Comparison of ENCODE assay signal across 15 mouse cellular contexts in the genomic region with DNA sequence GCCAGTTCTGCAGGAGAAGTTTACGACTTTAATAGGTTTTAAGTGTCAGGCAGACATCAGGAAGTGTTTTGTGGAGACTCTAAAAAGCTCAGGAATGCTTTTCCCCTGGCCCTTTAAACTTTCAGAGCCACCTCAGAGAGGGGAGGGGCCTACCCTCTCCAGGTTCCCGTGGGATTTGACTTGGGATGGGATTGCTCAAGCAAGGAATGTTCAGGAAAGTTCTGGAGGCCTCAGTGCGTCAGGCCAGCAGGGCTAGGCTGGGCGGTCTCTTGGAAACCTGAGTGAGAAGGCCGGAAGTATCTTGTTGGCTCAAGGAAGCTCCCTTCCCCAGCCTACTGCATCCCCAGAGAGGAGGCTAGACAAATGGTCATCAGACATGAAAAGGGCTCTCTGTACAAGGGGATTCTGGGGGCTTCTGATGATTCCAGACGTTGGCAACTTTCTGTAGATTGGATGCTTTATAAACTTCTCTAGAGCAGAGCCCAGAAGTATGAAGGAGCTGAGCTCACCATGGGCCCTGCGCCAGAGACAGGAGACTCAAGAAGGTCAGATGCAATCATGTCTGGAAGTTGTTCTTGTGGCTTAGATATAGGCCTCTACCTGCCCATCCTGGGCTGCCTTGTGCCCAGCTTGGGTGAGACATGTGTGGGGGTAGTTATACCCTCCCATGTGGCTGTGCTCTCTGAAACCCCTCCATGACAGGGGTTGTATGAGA. TPM values are rescaled to one million over a fixed set of nuclear protein-coding genes. Genes with fewer than 3 reads are reported as not detected.
DNase-seq lines count a peak whose midpoint lies in the region; ATAC-seq lines count a peak whose summit lies in the region.
"Had no signal": no experiment of that assay in that cellular context is flagged by ENCODE, and none has a peak within 500 bp of the region (broad histone marks: within the 10 kb centered on the region; RNA-seq: fewer than 3 reads in every experiment).

No protein-coding gene starts in this region.

- ATAC-seq in limb, embryonic 11.5 days (ENCODE audit: insufficient number of reproducible peaks, low FRiP score, low TSS enrichment, low read depth) = no peak; the same call in 1 of the 2 replicates
- no peak for ATAC-seq in hindbrain, embryonic 12.5 days (ENCODE audit: low FRiP score)
- no peak for ATAC-seq in granulocyte monocyte progenitor cell, adult 5-6 weeks (replicated peaks; ENCODE audit: poor library complexity, severe bottlenecking)
- ATAC-seq: liver, postnatal 0 days; midbrain, embryonic 15.5 days had no signal

- H3K4me3 ChIP-seq in limb, embryonic 11.5 days (ENCODE audit: low read depth, low read length) = no peak overlapping the region
- no peak overlapping the region for H3K4me3 ChIP-seq in limb, embryonic 10.5 days
- H3K4me3 ChIP-seq in hindbrain, embryonic 12.5 days = no peak overlapping the region
- H3K4me3 ChIP-seq: forebrain, embryonic 10.5 days; hindbrain, embryonic 10.5 days; midbrain, embryonic 15.5 days had no signal

- H3K36me3 ChIP-seq in limb, embryonic 11.5 days (ENCODE audit: control insufficient read depth, insufficient read depth, low read length) = no peaks in the 10 kb centered on the region
- no peaks in the 10 kb centered on the region for H3K36me3 ChIP-seq in limb, embryonic 10.5 days
- H3K36me3 ChIP-seq in hindbrain, embryonic 12.5 days = no peaks in the 10 kb centered on the region
- H3K36me3 ChIP-seq: forebrain, embryonic 10.5 days; G1E; hindbrain, embryonic 10.5 days; midbrain, embryonic 15.5 days had no signal

- no peak overlapping the region for H3K27ac ChIP-seq in limb, embryonic 11.5 days (replicated peaks; ENCODE audit: low read depth, low read length)
- no peak overlapping the region for H3K27ac ChIP-seq in limb, embryonic 10.5 days
- H3K27ac ChIP-seq in hindbrain, embryonic 12.5 days = no peak overlapping the region
- H3K27ac ChIP-seq: forebrain, embryonic 10.5 days; hindbrain, embryonic 10.5 days; midbrain, embryonic 15.5 days had no signal

- H3K9ac ChIP-seq in limb, embryonic 11.5 days (ENCODE audit: low read length) = no peak overlapping the region
- no peak overlapping the region for H3K9ac ChIP-seq in hindbrain, embryonic 12.5 days
- H3K9ac ChIP-seq: liver, postnatal 0 days; midbrain, embryonic 15.5 days had no signal

- intact Hi-C loops in gastrocnemius, postnatal 36 days (cut with DNase I) = no loop called here

- 30% methylated on average over 7 of the region's 7 CpGs for WGBS in limb, embryonic 11.5 days
- WGBS in limb, embryonic 10.5 days = 33% methylated on average over 7 of the region's 7 CpGs
- 54% methylated on average over 7 of the region's 7 CpGs for WGBS in hindbrain, embryonic 12.5 days

- H3K4me2 ChIP-seq in limb, embryonic 11.5 days (ENCODE audit: low read depth, severe bottlenecking) = no peak overlapping the region
- no peak overlapping the region for H3K4me2 ChIP-seq in hindbrain, embryonic 12.5 days (replicated peaks)
- H3K4me2 ChIP-seq: midbrain, embryonic 15.5 days had no signal

- peaks cover 6% of the 10 kb centered on the region; the same call in 1 of the 2 replicates for H3K4me1 ChIP-seq in limb, embryonic 11.5 days (ENCODE audit: control insufficient read depth, insufficient read depth, low read length)
- H3K4me1 ChIP-seq in limb, embryonic 10.5 days = peaks cover 19% of the 10 kb centered on the region
- peaks cover 19% of the 10 kb centered on the region for H3K4me1 ChIP-seq in hindbrain, embryonic 12.5 days
- H3K4me1 ChIP-seq: midbrain, embryonic 15.5 days had no signal

- no peaks in the 10 kb centered on the region for H3K27me3 ChIP-seq in limb, embryonic 11.5 days (ENCODE audit: control insufficient read depth, insufficient read depth, low read length)
- H3K27me3 ChIP-seq in limb, embryonic 10.5 days (ENCODE audit: low read depth, poor library complexity, severe bottlenecking) = peaks cover 14% of the 10 kb centered on the region
- H3K27me3 ChIP-seq in hindbrain, embryonic 12.5 days = peaks cover 10% of the 10 kb centered on the region
- H3K27me3 ChIP-seq: midbrain, embryonic 15.5 days had no signal

- DNase-seq in limb, embryonic 11.5 days (ENCODE audit: low spot score) = peak; percentile 42
- DNase-seq in limb, embryonic 10.5 days (ENCODE audit: low spot score) = no peak
- DNase-seq in embryo, embryonic 10.5 days (ENCODE audit: low spot score) = peak; percentile 52
- DNase-seq in gastrocnemius, postnatal 36 days = peak; percentile 42 to 54
- DNase-seq in kidney, postnatal 14 days = peak; percentile 10
- DNase-seq in cerebellum, adult 9-10 months = no peak
- DNase-seq: cerebellum, postnatal 10 days; liver, postnatal 0 days; thymus, postnatal 14 days had no signal

- no peaks in the 10 kb centered on the region for H3K9me3 ChIP-seq in limb, embryonic 11.5 days (ENCODE audit: control insufficient read depth, low read length)
- H3K9me3 ChIP-seq in limb, embryonic 10.5 days (replicated peaks) = no peaks in the 10 kb centered on the region
- no peaks in the 10 kb centered on the region for H3K9me3 ChIP-seq in hindbrain, embryonic 12.5 days (replicated peaks)
- H3K9me3 ChIP-seq: forebrain, embryonic 10.5 days; G1E; hindbrain, embryonic 10.5 days; midbrain, embryonic 15.5 days had no signal

RNA-seq across cellular contexts. Expression of a gene that starts 7.8 kb away (rescaled TPM):
- polyA plus RNA-seq in limb, embryonic 11.5 days (2014; fragmentation: Nextera tagmentation; extraction: Ambion mirVana) = 0.04 and 0.07 TPM in 2 replicates
- polyA plus RNA-seq in limb, embryonic 10.5 days (2016; fragmentation: Nextera tagmentation; extraction: Ambion mirVana) = 0.29 and 0.48 TPM in 2 replicates
- 1 to 10 TPM; 5.2 to 8.0 TPM for total RNA-seq in gastrocnemius, postnatal 36 days (2021)
- 6.5 and 6.6 TPM in 2 replicates for polyA plus RNA-seq in hindbrain, embryonic 12.5 days (2016; fragmentation: Nextera tagmentation; extraction: Ambion mirVana)
- not detected in 2 replicates for total RNA-seq in granulocyte monocyte progenitor cell, adult 5-6 weeks (2014; fragmentation: Nextera tagmentation)
- total RNA-seq in granulocyte monocyte progenitor cell, adult 5-6 weeks (2017) = not detected in 2 replicates
- polyA plus RNA-seq: G1E had no signal

Comparison
In these comparisons a context has a peak if more than half of its experiments do, and no peak if none do; other contexts are left out.
1. DNase-seq: peak in limb, embryonic 11.5 days (single experiment), embryo, embryonic 10.5 days (single experiment), gastrocnemius, postnatal 36 days (2 of 2) and kidney, postnatal 14 days (single experiment); none in limb, embryonic 10.5 days (single experiment) and cerebellum, adult 9-10 months (single experiment).